ENCODE assay signal across 9 mouse cellular contexts in the genomic region with DNA sequence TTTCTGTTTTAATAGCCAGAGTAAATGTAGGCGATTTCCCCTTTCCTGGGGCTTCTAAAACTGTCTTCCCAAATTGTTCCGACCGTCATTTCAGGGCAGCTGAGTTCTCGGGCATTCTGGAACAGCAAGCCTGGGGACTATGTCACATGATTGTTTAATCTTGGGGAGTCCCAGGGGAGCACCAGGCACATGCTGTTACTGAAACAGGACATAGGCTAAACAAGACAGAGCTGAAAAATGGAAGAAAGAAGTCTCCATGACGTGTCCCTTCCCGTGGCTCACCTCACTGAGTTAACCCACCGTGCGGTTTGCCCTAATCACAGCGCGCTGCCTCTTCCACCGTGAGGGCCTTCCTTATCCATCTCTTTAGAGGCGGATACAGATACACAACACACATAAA.
DNase-seq lines count a peak whose midpoint lies in the region; ATAC-seq and TF ChIP-seq lines count a peak whose summit lies in the region.
"Had no signal": no experiment of that assay in that cellular context is flagged by ENCODE, and none has a peak within 500 bp of the region (broad histone marks: within the 10 kb centered on the region; RNA-seq: fewer than 3 reads in every experiment).

No protein-coding gene starts in this region.

- peak; percentile 39 for DNase-seq in gastrocnemius, adult 2 months
- no peak for DNase-seq in gastrocnemius, postnatal 36 days
- no peak for DNase-seq in thymus, postnatal 36 days
- DNase-seq in urinary bladder, postnatal 36 days (ENCODE audit: low spot score in 2 of 2) = no peak
- DNase-seq in left cerebral cortex, postnatal 4 days = no peak
- DNase-seq: B cell, adult 2 months had no signal

- no peak for ATAC-seq in embryonic facial prominence, embryonic 15.5 days (ENCODE audit: insufficient number of reproducible peaks, low FRiP score, low TSS enrichment, low read depth)
- peak; percentile 25; the same call in 1 of the 2 replicates for ATAC-seq in hindbrain, embryonic 13.5 days (ENCODE audit: low FRiP score)
- peak; percentile 23; the same call in 1 of the 2 replicates for ATAC-seq in midbrain, embryonic 16.5 days

- peak overlapping the region; percentile 50 for H3K4me2 ChIP-seq in embryonic facial prominence, embryonic 15.5 days (replicated peaks)
- peak overlapping the region; percentile 51 for H3K4me2 ChIP-seq in hindbrain, embryonic 13.5 days
- H3K4me2 ChIP-seq in midbrain, embryonic 16.5 days (ENCODE audit: low read length) = peak overlapping the region; percentile 46

- intact Hi-C loops in gastrocnemius, adult 2 months (cut with DNase I) = no loop called here
- intact Hi-C loops in gastrocnemius, postnatal 36 days (cut with DNase I) = no loop called here
- intact Hi-C loops in left cerebral cortex, postnatal 4 days (cut with DNase I) = no loop called here

- no peak for TF ChIP-seq CTCF in gastrocnemius, adult 2 months (IDR thresholded peaks at IDR 0.05)

- peaks cover 46% of the 10 kb centered on the region for H3K4me1 ChIP-seq in embryonic facial prominence, embryonic 15.5 days
- peaks cover 32% of the 10 kb centered on the region for H3K4me1 ChIP-seq in hindbrain, embryonic 13.5 days (replicated peaks)
- peaks cover 26% of the 10 kb centered on the region for H3K4me1 ChIP-seq in midbrain, embryonic 16.5 days (ENCODE audit: control insufficient read depth, insufficient read depth, low read length)

- no peaks in the 10 kb centered on the region for H3K9me3 ChIP-seq in embryonic facial prominence, embryonic 15.5 days (replicated peaks)
- H3K9me3 ChIP-seq in hindbrain, embryonic 13.5 days = no peaks in the 10 kb centered on the region
- H3K9me3 ChIP-seq in midbrain, embryonic 16.5 days (replicated peaks; ENCODE audit: control insufficient read depth, low read length, poor library complexity, severe bottlenecking) = no peaks in the 10 kb centered on the region

- H3K4me3 ChIP-seq in gastrocnemius, adult 2 months = peak overlapping the region; percentile 73
- H3K4me3 ChIP-seq in embryonic facial prominence, embryonic 15.5 days (replicated peaks) = peak overlapping the region; percentile 40
- H3K4me3 ChIP-seq in hindbrain, embryonic 13.5 days = peak overlapping the region; percentile 34
- no peak overlapping the region for H3K4me3 ChIP-seq in midbrain, embryonic 16.5 days (ENCODE audit: low read depth, low read length)

- WGBS in embryonic facial prominence, embryonic 15.5 days = 26% methylated on average over 12 of the region's 12 CpGs
- WGBS in hindbrain, embryonic 13.5 days = 16% methylated on average over 12 of the region's 12 CpGs
- 21% methylated on average over 12 of the region's 12 CpGs for WGBS in midbrain, embryonic 16.5 days

- H3K27ac ChIP-seq in gastrocnemius, adult 2 months = peak overlapping the region; percentile 88
- H3K27ac ChIP-seq in embryonic facial prominence, embryonic 15.5 days (replicated peaks) = peak overlapping the region; percentile 88
- no peak overlapping the region for H3K27ac ChIP-seq in hindbrain, embryonic 13.5 days
- H3K27ac ChIP-seq in midbrain, embryonic 16.5 days (ENCODE audit: low read length) = no peak overlapping the region

- no peak overlapping the region for H3K9ac ChIP-seq in embryonic facial prominence, embryonic 15.5 days
- no peak overlapping the region for H3K9ac ChIP-seq in hindbrain, embryonic 13.5 days
- H3K9ac ChIP-seq in midbrain, embryonic 16.5 days (ENCODE audit: low read depth, low read length) = no peak overlapping the region

- no peaks in the 10 kb centered on the region for H3K27me3 ChIP-seq in embryonic facial prominence, embryonic 15.5 days
- H3K27me3 ChIP-seq in hindbrain, embryonic 13.5 days = no peaks in the 10 kb centered on the region
- no peaks in the 10 kb centered on the region for H3K27me3 ChIP-seq in midbrain, embryonic 16.5 days (ENCODE audit: control insufficient read depth, insufficient read depth, low read depth, low read length)

- H3K36me3 ChIP-seq in embryonic facial prominence, embryonic 15.5 days = no peaks in the 10 kb centered on the region
- no peaks in the 10 kb centered on the region for H3K36me3 ChIP-seq in hindbrain, embryonic 13.5 days
- H3K36me3 ChIP-seq in midbrain, embryonic 16.5 days (ENCODE audit: control insufficient read depth, insufficient read depth, low read length) = no peaks in the 10 kb centered on the region

Comparison
In these comparisons a context has a peak if more than half of its experiments do, and no peak if none do; other contexts are left out.
1. H3K27ac ChIP-seq: peak in gastrocnemius, adult 2 months (single experiment) and embryonic facial prominence, embryonic 15.5 days (single experiment); none in hindbrain, embryonic 13.5 days (single experiment) and midbrain, embryonic 16.5 days (single experiment).
2. Peak in every context shown above with its lines, with median percentiles within 50 percentile points of each other: H3K4me2 ChIP-seq.